Mouse (Mus musculus): ENCODE data around the gene Csrnp1. TPM values are rescaled to one million over a fixed set of nuclear protein-coding genes. Genes with fewer than 3 reads are reported as not detected.
A peak's percentile ranks its signal among the peaks of the same experiment; 100 is the strongest.

Csrnp1 gene
- polyA plus RNA-seq (2014; fragmentation: Nextera tagmentation; extraction: Ambion mirVana) = 0.34 and 0.67 TPM in 2 replicates

GRCm38 (mm10) chr9:119984536-119985011 is at the start of gene Csrnp1:
TSS of gene Csrnp1 (minus strand) at chr9:119984658.
- H3K4me2 ChIP-seq = peak within 1 kb of the TSS; percentile 82
- H3K9ac ChIP-seq (ENCODE audit: low read length) = peak within 1 kb of the TSS; percentile 57
- H3K4me1 ChIP-seq (ENCODE audit: control insufficient read depth, insufficient read depth, low read length) = peaks cover 33% of the 10 kb centered on the region
- peaks cover 10% of the 10 kb centered on the region; the same call in 1 of the 2 replicates for H3K27me3 ChIP-seq (ENCODE audit: control insufficient read depth, insufficient read depth, low read length)
- ATAC-seq (ENCODE audit: low FRiP score) (no peak), DNase-seq (ENCODE audit: low spot score, missing footprints) (peak; percentile 91)
- no peaks in the 10 kb centered on the region for H3K9me3 ChIP-seq (ENCODE audit: control insufficient read depth, low read length)
- H3K36me3 ChIP-seq (ENCODE audit: control insufficient read depth, insufficient read depth, low read length) = no peaks in the 10 kb centered on the region
- H3K4me3 ChIP-seq (ENCODE audit: low read depth, low read length) = peak within 1 kb of the TSS; percentile 53
- WGBS = 5% methylated on average over 14 of the region's 14 CpGs
- H3K27ac ChIP-seq (ENCODE audit: low read depth, low read length) = no peak within 1 kb of the TSS

GRCm38 (mm10) chr9:120032710-120033109 is 48.3 kb upstream of the Csrnp1 start:
- Histone ChIP-seq H3K27me3 (ENCODE audit: control insufficient read depth, insufficient read depth, low read length) (no peaks in the 10 kb centered on the region), H3K4me3 (ENCODE audit: low read depth, low read length) (no peak overlapping the region), H3K9me3 (ENCODE audit: control insufficient read depth, low read length) (no peaks in the 10 kb centered on the region), H3K36me3 (ENCODE audit: control insufficient read depth, insufficient read depth, low read length) (no peaks in the 10 kb centered on the region), H3K4me1 (ENCODE audit: control insufficient read depth, insufficient read depth, low read length) (no peaks in the 10 kb centered on the region), H3K9ac (ENCODE audit: low read length) (no peak overlapping the region), H3K4me2 (no peak overlapping the region), H3K27ac (ENCODE audit: low read depth, low read length) (no peak overlapping the region)
- ATAC-seq (ENCODE audit: low FRiP score) = no peak
- 88% methylated on average over 6 of the region's 6 CpGs for WGBS
- no peak for DNase-seq (ENCODE audit: low spot score, missing footprints)

GRCm38 (mm10) chr9:120030421-120030820 is 46.0 kb upstream of the Csrnp1 start:
- H3K9ac ChIP-seq (ENCODE audit: low read length) = no peak overlapping the region
- 87% methylated on average over 10 of the region's 10 CpGs for WGBS
- H3K4me2 ChIP-seq = no peak overlapping the region
- DNase-seq (ENCODE audit: low spot score, missing footprints) = no peak
- no peak overlapping the region for H3K27ac ChIP-seq (ENCODE audit: low read depth, low read length)
- no peaks in the 10 kb centered on the region for H3K36me3 ChIP-seq (ENCODE audit: control insufficient read depth, insufficient read depth, low read length)
- H3K4me1 ChIP-seq (ENCODE audit: control insufficient read depth, insufficient read depth, low read length) = no peaks in the 10 kb centered on the region
- H3K9me3 ChIP-seq (ENCODE audit: control insufficient read depth, low read length) = no peaks in the 10 kb centered on the region
- no peak for ATAC-seq (ENCODE audit: low FRiP score)
- no peaks in the 10 kb centered on the region for H3K27me3 ChIP-seq (ENCODE audit: control insufficient read depth, insufficient read depth, low read length)
- no peak overlapping the region for H3K4me3 ChIP-seq (ENCODE audit: low read depth, low read length)

GRCm38 (mm10) chr9:120029880-120030279 is 45.4 kb upstream of the Csrnp1 start:
- Histone ChIP-seq H3K9ac (ENCODE audit: low read length) (no peak overlapping the region), H3K4me1 (ENCODE audit: control insufficient read depth, insufficient read depth, low read length) (no peaks in the 10 kb centered on the region), H3K27ac (ENCODE audit: low read depth, low read length) (no peak overlapping the region), H3K36me3 (ENCODE audit: control insufficient read depth, insufficient read depth, low read length) (no peaks in the 10 kb centered on the region), H3K4me3 (ENCODE audit: low read depth, low read length) (no peak overlapping the region), H3K4me2 (no peak overlapping the region), H3K9me3 (ENCODE audit: control insufficient read depth, low read length) (no peaks in the 10 kb centered on the region), H3K27me3 (ENCODE audit: control insufficient read depth, insufficient read depth, low read length) (no peaks in the 10 kb centered on the region)
- DNase-seq (ENCODE audit: low spot score, missing footprints) (no peak), ATAC-seq (ENCODE audit: low FRiP score) (no peak)
- WGBS = 93% methylated on average over 6 of the region's 6 CpGs

- peak; percentile 93 for DNase-seq (ENCODE audit: low spot score, missing footprints)
- Histone ChIP-seq H3K27ac (ENCODE audit: low read depth, low read length) (no peak overlapping the region), H3K27me3 (ENCODE audit: control insufficient read depth, insufficient read depth, low read length) (no peaks in the 10 kb centered on the region), H3K4me1 (ENCODE audit: control insufficient read depth, insufficient read depth, low read length) (no peaks in the 10 kb centered on the region), H3K4me3 (ENCODE audit: low read depth, low read length) (no peak overlapping the region), H3K36me3 (ENCODE audit: control insufficient read depth, insufficient read depth, low read length) (no peaks in the 10 kb centered on the region), H3K9ac (ENCODE audit: low read length) (no peak overlapping the region), H3K9me3 (ENCODE audit: control insufficient read depth, low read length) (no peaks in the 10 kb centered on the region), H3K4me2 (no peak overlapping the region)
- peak; percentile 52; the same call in 1 of the 2 replicates for ATAC-seq (ENCODE audit: low FRiP score)
- WGBS = 34% methylated on average over 13 of the region's 14 CpGs
Measured at GRCm38 (mm10) chr9:120027401-120028151, 43.1 kb upstream of the Csrnp1 start.

GRCm38 (mm10) chr9:120024625-120025024 is 40.2 kb upstream of the Csrnp1 start:
- no peak overlapping the region for H3K4me2 ChIP-seq
- no peak for DNase-seq (ENCODE audit: low spot score, missing footprints)
- ATAC-seq (ENCODE audit: low FRiP score) = no peak
- no peaks in the 10 kb centered on the region for H3K9me3 ChIP-seq (ENCODE audit: control insufficient read depth, low read length)
- WGBS = 78% methylated on average over 5 of the region's 5 CpGs
- H3K27me3 ChIP-seq (ENCODE audit: control insufficient read depth, insufficient read depth, low read length) = no peaks in the 10 kb centered on the region
- no peaks in the 10 kb centered on the region for H3K4me1 ChIP-seq (ENCODE audit: control insufficient read depth, insufficient read depth, low read length)
- H3K9ac ChIP-seq (ENCODE audit: low read length) = no peak overlapping the region
- H3K27ac ChIP-seq (ENCODE audit: low read depth, low read length) = no peak overlapping the region
- no peaks in the 10 kb centered on the region for H3K36me3 ChIP-seq (ENCODE audit: control insufficient read depth, insufficient read depth, low read length)
- H3K4me3 ChIP-seq (ENCODE audit: low read depth, low read length) = no peak overlapping the region

- Histone ChIP-seq H3K27ac (ENCODE audit: low read depth, low read length) (no peak overlapping the region), H3K9ac (ENCODE audit: low read length) (no peak overlapping the region), H3K4me3 (ENCODE audit: low read depth, low read length) (no peak overlapping the region), H3K27me3 (ENCODE audit: control insufficient read depth, insufficient read depth, low read length) (no peaks in the 10 kb centered on the region), H3K4me2 (no peak overlapping the region), H3K36me3 (ENCODE audit: control insufficient read depth, insufficient read depth, low read length) (no peaks in the 10 kb centered on the region), H3K9me3 (ENCODE audit: control insufficient read depth, low read length) (no peaks in the 10 kb centered on the region), H3K4me1 (ENCODE audit: control insufficient read depth, insufficient read depth, low read length) (no peaks in the 10 kb centered on the region)
- no peak for DNase-seq (ENCODE audit: low spot score, missing footprints)
- WGBS = 83% methylated on average over 10 of the region's 10 CpGs
- no peak for ATAC-seq (ENCODE audit: low FRiP score)
Measured at GRCm38 (mm10) chr9:120024171-120024570, 39.7 kb upstream of the Csrnp1 start.

GRCm38 (mm10) chr9:120023086-120023811 is 38.8 kb upstream of the Csrnp1 start, which contains the start of gene Xirp1:
TSS of gene Xirp1 (minus strand) at chr9:120023598.
- WGBS = 86% methylated on average over 18 of the region's 18 CpGs
- Histone ChIP-seq H3K4me2 (no peak within 1 kb of the TSS), H3K27ac (ENCODE audit: low read depth, low read length) (no peak within 1 kb of the TSS), H3K9ac (ENCODE audit: low read length) (no peak within 1 kb of the TSS), H3K27me3 (ENCODE audit: control insufficient read depth, insufficient read depth, low read length) (no peaks in the 10 kb centered on the region), H3K36me3 (ENCODE audit: control insufficient read depth, insufficient read depth, low read length) (no peaks in the 10 kb centered on the region), H3K4me3 (ENCODE audit: low read depth, low read length) (no peak within 1 kb of the TSS), H3K9me3 (ENCODE audit: control insufficient read depth, low read length) (no peaks in the 10 kb centered on the region), H3K4me1 (ENCODE audit: control insufficient read depth, insufficient read depth, low read length) (no peaks in the 10 kb centered on the region)
- ATAC-seq (ENCODE audit: low FRiP score) = no peak
- no peak for DNase-seq (ENCODE audit: low spot score, missing footprints)

- WGBS = 78% methylated on average over 5 of the region's 5 CpGs
- Histone ChIP-seq H3K27ac (ENCODE audit: low read depth, low read length) (no peak overlapping the region), H3K27me3 (ENCODE audit: control insufficient read depth, insufficient read depth, low read length) (no peaks in the 10 kb centered on the region), H3K4me1 (ENCODE audit: control insufficient read depth, insufficient read depth, low read length) (no peaks in the 10 kb centered on the region), H3K4me2 (no peak overlapping the region), H3K9me3 (ENCODE audit: control insufficient read depth, low read length) (no peaks in the 10 kb centered on the region), H3K36me3 (ENCODE audit: control insufficient read depth, insufficient read depth, low read length) (no peaks in the 10 kb centered on the region), H3K4me3 (ENCODE audit: low read depth, low read length) (no peak overlapping the region), H3K9ac (ENCODE audit: low read length) (no peak overlapping the region)
- no peak for ATAC-seq (ENCODE audit: low FRiP score)
- no peak for DNase-seq (ENCODE audit: low spot score, missing footprints)
Measured at GRCm38 (mm10) chr9:120021164-120021563, 36.7 kb upstream of the Csrnp1 start.
